Mouse (Mus musculus): ENCODE measurements around the gene Ciapin1. TPM values are rescaled to one million over a fixed set of nuclear protein-coding genes. Genes with fewer than 3 reads are reported as not detected.
A peak's percentile ranks its signal among the peaks of the same experiment; 100 is the strongest.
"Not testable (repeated sequence)": the region's sequence is repeated elsewhere in the genome, so short reads cannot be mapped to it uniquely, and the experiment has no call there.

The Ciapin1 gene
- polyA plus RNA-seq, 1 experiment from 2014 or later, result 112 TPM

DNA sequence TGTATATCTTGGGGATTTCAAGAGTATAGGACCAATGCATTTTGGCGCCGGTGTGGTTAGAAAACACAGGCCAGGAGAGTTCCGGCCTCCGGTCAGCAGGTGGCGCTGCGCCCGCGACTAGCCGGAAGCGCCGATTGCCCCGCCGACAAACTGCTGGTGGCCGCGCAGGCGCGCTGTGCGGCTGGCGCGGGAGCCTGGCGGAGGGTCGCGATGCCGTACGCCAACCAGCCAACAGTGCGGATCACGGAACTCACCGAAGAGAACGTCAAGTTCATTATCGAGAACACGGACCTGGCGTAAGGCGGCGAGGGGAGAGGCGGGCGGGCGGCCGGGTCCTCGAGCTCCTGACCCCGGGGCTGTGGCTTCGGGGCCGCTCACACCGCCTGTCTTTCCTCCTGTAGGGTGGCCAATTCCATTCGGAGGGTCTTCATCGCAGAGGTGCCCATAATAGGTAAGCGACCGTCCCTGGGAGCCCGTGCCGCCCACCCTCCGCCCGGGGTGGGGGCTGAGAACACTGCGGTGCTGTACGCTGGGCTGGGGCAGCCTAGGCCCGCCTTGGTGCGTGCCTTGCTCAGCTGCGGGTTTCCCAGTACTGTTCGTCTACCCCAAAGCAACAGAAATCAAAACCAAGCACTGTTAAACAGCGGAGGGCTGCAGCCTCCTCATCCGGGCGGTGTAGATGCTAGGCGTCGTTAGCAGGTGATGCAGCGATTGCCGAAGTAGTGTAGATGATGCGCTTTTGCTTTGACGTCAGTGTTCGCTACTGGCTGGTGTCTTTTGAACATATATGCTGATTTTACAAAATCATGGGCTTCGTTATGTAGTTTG lies 19.4 kb upstream of the Ciapin1 start, which contains the start of gene Polr2c:
Gene Polr2c, plus strand, starts transcription at position 105 of the 828 bp plus-strand sequence.
- peak; percentile 86 for DNase-seq (ENCODE audit: low spot score)

DNA sequence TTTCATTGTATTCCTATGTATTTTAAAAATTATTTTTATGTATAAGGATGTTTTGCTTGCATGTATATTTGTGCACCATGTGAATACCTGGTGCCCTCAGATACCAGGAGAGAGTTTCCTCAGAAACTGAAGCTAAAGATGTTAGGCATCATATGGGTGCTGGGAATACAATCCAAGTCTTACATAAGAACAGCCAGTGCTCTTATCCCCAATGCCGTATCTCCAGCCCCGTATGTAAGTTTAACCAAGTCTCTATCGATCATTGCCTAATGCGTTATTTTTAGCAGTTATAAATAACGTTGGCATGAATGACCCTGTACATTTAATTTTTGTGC lies 18.8 kb upstream of the Ciapin1 start:
- no peak for DNase-seq (ENCODE audit: low spot score)

DNA sequence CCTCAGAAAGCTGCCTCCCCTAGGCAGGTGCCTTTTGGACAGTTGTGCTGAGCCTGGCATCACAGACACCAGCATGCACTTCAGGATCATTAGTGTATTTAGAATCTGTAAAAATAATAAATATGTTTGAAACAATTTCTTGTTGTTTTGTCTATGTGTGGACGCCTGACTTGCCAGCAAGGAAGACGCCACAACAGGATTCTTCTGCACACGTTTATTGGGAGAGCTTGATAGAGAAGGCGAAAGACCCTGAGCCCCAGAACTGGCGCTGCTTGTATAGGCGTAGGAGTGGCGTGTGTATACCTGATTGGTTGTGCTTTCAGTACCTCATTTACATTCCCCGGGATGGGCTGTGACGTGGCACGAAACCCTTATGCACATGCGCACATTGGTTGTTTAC lies 16.6 kb upstream of the Ciapin1 start:
- not testable (repeated sequence) for DNase-seq (ENCODE audit: low spot score)

- no peak for DNase-seq (ENCODE audit: low spot score)
Measured at GRCm38 (mm10) chr8:94850049-94850448, 11.9 kb upstream of the Ciapin1 start.

GRCm38 (mm10) chr8:94841183-94841582 lies 3.0 kb upstream of the Ciapin1 start:
- DNase-seq (ENCODE audit: low spot score), result no peak

DNA sequence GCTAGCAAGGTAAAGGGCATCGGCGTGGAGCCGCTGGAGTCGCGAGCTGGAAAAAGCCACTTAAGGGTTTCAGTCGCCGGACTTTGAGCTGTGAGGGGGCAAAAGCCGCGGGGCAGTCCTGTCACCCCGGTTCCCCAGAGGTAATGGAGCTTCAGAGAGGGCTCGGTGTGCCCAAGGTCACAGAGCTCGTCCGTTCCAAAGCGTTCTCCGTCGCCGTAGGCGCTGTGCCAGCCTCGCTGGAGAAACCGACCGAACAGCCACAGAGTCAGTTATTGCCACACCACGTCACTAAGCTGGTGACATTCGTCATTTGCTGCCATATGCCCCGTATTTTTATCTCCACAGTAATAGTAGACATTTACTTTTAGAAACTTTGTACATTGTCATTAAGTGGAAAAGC lies 442 bp upstream of the Ciapin1 start:
- DNase-seq (ENCODE audit: low spot score), result peak; percentile 57

GRCm38 (mm10) chr8:94836456-94837240 lies 1.5 kb downstream of the Ciapin1 start:
- DNase-seq (ENCODE audit: low spot score), result no peak

GRCm38 (mm10) chr8:94835751-94836150 lies 2.4 kb downstream of the Ciapin1 start:
- not testable (repeated sequence) for DNase-seq (ENCODE audit: low spot score)

DNA sequence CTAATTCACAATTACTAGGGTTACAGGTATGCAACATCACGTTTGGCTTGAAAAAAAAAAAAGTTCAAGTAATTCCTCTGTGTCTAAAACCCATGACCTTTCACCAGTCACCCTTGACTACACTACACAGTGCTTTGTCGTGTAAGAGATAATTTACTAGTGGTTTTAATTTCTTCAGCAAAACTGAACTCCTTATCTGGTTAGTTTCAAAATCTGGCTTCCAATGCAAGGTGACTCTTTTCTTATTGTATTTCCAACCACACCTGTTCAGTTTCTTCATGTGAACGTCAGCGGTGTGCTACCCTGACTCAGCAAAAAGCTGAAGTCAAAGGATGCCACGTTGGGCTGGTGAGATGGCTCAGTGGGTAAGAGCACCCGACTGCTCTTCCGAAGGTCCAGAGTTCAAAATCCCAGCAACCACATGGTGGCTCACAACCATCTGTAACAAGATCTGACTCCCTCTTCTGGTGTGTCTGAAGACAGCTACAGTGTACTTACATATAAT lies 4.2 kb downstream of the Ciapin1 start:
- not testable (repeated sequence) for DNase-seq (ENCODE audit: low spot score)

- no peak for DNase-seq (ENCODE audit: low spot score)
Measured at GRCm38 (mm10) chr8:94828284-94828683, 9.9 kb downstream of the Ciapin1 start.

DNA sequence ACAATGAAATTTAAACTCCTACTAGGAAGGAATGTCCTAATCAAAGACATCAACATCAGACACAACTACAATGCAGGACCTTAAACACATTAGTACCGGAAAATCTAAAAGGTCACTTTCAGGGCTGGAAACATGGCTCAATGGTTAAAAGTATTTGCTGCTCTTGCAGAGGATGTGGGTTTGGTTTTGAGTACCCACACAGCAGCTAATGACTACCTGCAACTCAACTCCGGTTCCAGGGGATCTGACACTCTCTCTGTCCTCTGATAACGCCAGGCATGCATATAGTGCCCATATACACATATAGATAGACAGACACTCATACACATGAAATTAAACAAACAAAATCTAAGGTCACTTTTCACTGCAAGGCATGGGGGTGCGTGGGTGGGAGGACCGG lies 11.9 kb downstream of the Ciapin1 start:
- no peak for DNase-seq (ENCODE audit: low spot score)

GRCm38 (mm10) chr8:94825170-94825569 lies 13.0 kb downstream of the Ciapin1 start:
- DNase-seq (ENCODE audit: low spot score), result no peak

GRCm38 (mm10) chr8:94822637-94823560 lies 15.3 kb downstream of the Ciapin1 start:
- DNase-seq (ENCODE audit: low spot score), result peak; percentile 54

GRCm38 (mm10) chr8:94821381-94821780 lies 16.8 kb downstream of the Ciapin1 start:
- no peak for DNase-seq (ENCODE audit: low spot score)

DNA sequence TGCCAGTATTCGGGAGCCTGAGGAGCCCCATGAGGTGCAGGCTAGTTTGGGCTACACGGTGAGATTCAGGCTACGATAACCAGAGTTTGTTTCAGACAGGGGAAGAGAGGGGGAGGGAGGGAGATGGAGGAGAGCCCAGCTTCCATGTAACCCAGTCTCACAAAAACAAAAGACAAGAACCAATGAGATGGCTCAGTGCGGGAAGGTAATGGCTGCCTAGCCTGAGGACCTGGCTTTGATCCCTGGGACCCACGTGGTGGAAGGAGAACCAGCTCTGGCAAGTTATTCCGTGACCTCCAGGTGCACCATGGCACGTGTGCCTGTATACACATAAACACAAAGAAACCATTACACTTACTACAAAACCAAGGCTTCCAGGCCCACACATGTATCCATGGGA lies 17.6 kb downstream of the Ciapin1 start:
- DNase-seq (ENCODE audit: low spot score), result no peak

DNA sequence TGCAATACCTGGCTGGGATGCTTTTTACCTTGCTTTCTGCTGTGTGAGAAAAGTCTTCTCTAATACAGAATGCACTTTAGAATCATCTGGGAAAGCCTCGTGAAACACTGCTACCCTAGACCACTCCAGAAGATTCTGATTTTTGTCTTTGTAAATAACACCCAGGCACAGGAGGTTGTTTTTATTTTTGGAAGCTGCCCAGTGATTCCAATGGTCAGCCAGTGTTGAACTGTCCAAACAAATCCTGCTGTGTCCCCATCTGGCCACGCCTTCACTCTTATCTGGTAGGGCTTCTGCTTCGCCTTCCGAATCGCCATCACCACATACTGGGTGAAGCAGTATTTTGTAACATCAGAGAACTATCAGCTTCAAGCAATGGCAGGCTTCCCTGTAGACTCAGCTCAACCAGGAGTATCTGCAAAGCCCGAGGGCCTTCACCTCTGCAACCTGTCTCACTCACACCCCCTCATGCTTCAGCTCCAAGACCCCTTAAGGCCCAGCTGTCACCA lies 18.4 kb downstream of the Ciapin1 start:
- no peak for DNase-seq (ENCODE audit: low spot score)

DNA sequence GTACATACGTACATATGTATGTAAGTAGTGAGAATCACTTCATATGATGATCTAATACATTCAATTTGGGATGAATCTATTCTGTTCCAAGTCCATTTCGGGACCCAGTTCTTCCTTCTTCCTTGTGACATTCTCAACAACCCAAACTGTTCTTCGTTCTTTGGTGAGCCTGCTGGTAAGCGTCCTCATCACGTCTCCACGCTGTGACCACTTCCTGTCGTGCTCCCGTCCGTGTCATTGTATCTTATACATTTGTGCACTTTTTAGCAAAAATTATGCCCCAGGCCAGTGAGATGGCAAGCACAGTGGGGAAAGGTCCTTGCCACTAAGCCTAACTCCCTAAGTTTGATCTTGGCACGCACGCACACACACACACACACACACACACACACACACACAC lies 20.2 kb downstream of the Ciapin1 start:
- peak; percentile 13 for DNase-seq (ENCODE audit: low spot score)

GRCm38 (mm10) chr8:94814556-94814955 lies 23.6 kb downstream of the Ciapin1 start:
- DNase-seq (ENCODE audit: low spot score), result no peak

DNA sequence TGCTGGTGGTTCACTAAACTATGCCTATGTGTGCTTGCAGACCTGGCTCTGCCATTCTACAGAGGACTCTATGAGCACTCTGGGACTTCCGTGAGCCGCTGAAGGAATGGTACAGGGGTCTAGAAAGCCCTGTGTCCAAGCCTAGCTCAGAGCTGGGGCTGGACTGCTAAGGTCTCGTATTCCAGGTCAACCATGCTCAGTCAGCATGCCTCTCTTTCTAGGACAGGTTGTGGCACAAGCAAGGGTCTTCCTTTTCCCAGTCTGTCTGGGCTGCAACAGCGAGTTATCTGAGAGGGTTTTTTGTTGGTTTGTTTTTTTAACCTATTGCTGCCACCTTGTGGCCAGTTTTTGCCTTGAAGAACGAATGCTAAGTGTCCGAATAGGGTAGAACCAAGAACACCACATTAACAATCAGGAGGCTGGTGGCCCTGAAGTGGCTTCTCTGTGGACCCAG lies 25.5 kb downstream of the Ciapin1 start:
- peak; percentile 80 for DNase-seq (ENCODE audit: low spot score)

- DNase-seq (ENCODE audit: low spot score), result no peak
Measured at GRCm38 (mm10) chr8:94811654-94812053, 26.5 kb downstream of the Ciapin1 start.

DNA sequence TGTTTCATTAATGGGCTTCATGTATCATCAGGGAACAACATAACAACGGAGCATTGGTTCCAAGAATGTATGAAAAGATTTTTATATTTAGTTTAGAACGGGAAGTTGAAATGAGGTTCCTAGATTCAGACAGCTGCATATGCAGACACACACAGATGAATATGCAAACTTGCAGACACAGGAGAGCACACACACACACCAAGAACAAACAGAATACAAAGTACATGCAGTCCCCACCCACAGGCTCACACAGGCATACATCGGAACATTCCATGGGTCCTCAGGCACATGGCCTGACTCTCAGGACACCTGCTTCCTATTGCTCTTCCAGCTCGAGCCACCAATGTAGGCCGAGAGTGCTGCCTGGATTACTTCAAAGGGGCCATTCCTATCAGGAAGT lies 27.3 kb downstream of the Ciapin1 start:
- DNase-seq (ENCODE audit: low spot score), result no peak
